32 mouse cellular contexts compared by ENCODE assay signal in genomic region chr3:136434407-136434806, GRCm38 (mm10).
"Had no signal": no experiment of that assay in that cellular context is flagged by ENCODE, and none has a peak within 500 bp of the region (broad histone marks: within the 10 kb centered on the region; RNA-seq: fewer than 3 reads in every experiment).

No protein-coding gene starts in this region.

- H3K36me3 ChIP-seq: heart, embryonic 10.5 days; heart, embryonic 12.5 days; heart, embryonic 13.5 days; heart, embryonic 15.5 days; hindbrain, embryonic 10.5 days; hindbrain, embryonic 12.5 days; hindbrain, embryonic 13.5 days; hindbrain, embryonic 15.5 days; intestine, embryonic 15.5 days; kidney, embryonic 15.5 days had no signal

- H3K4me2 ChIP-seq: heart, embryonic 11.5 days; heart, embryonic 12.5 days; heart, embryonic 13.5 days; heart, embryonic 15.5 days; hindbrain, embryonic 12.5 days; hindbrain, embryonic 13.5 days; hindbrain, embryonic 14.5 days; hindbrain, embryonic 15.5 days; intestine, embryonic 15.5 days; kidney, embryonic 15.5 days had no signal

- DNase-seq: heart, postnatal 10 days; heart, postnatal 14 days; heart, postnatal 36 days; heart, postnatal 4 days; kidney, adult 11 months; kidney, adult 18-20 months; kidney, adult 2 months; kidney, adult 9 months; kidney, postnatal 10 days; kidney, postnatal 14 days; kidney, postnatal 25 days; kidney, postnatal 36 days; layer of hippocampus, adult 9-11 months; layer of hippocampus, postnatal 36 days had no signal

- H3K4me1 ChIP-seq: heart, embryonic 10.5 days; heart, embryonic 12.5 days; heart, embryonic 13.5 days; heart, embryonic 15.5 days; hindbrain, embryonic 10.5 days; hindbrain, embryonic 12.5 days; hindbrain, embryonic 13.5 days; hindbrain, embryonic 15.5 days; intestine, embryonic 15.5 days; kidney, embryonic 15.5 days had no signal

- H3K4me3 ChIP-seq: heart, embryonic 10.5 days; heart, embryonic 12.5 days; heart, embryonic 13.5 days; heart, embryonic 15.5 days; hindbrain, embryonic 10.5 days; hindbrain, embryonic 12.5 days; hindbrain, embryonic 13.5 days; hindbrain, embryonic 15.5 days; intestine, embryonic 15.5 days; kidney, embryonic 15.5 days; layer of hippocampus, adult 2 months had no signal

- ATAC-seq: hindbrain, embryonic 16.5 days; hindbrain, postnatal 0 days; inflammation-experienced regulatory T-cells, adult 6 months; intestine, embryonic 15.5 days; intestine, embryonic 16.5 days; intestine, postnatal 0 days had no signal

- H3K9ac ChIP-seq: heart, embryonic 12.5 days; heart, embryonic 13.5 days; heart, embryonic 15.5 days; hindbrain, embryonic 12.5 days; hindbrain, embryonic 13.5 days; hindbrain, embryonic 14.5 days; hindbrain, embryonic 15.5 days; intestine, embryonic 15.5 days; kidney, embryonic 15.5 days had no signal

- H3K27me3 ChIP-seq: heart, embryonic 12.5 days; heart, embryonic 13.5 days; heart, embryonic 15.5 days; hindbrain, embryonic 12.5 days; hindbrain, embryonic 13.5 days; hindbrain, embryonic 15.5 days; intestine, embryonic 15.5 days; kidney, embryonic 15.5 days had no signal

- H3K9me3 ChIP-seq: heart, embryonic 10.5 days; heart, embryonic 12.5 days; heart, embryonic 13.5 days; heart, embryonic 15.5 days; hindbrain, embryonic 10.5 days; hindbrain, embryonic 12.5 days; hindbrain, embryonic 13.5 days; hindbrain, embryonic 15.5 days; intestine, embryonic 15.5 days; kidney, embryonic 15.5 days had no signal

- H3K27ac ChIP-seq: heart, embryonic 10.5 days; heart, embryonic 13.5 days; heart, embryonic 15.5 days; hindbrain, embryonic 10.5 days; hindbrain, embryonic 12.5 days; hindbrain, embryonic 13.5 days; hindbrain, embryonic 14.5 days; hindbrain, embryonic 15.5 days; hindbrain, postnatal 0 days; intestine, embryonic 15.5 days; kidney, embryonic 15.5 days; layer of hippocampus, adult 2 months had no signal
